Mouse (Mus musculus): ENCODE results near the gene Morn5. TPM values are rescaled to one million over a fixed set of nuclear protein-coding genes. Genes with fewer than 3 reads are reported as not detected.

The Morn5 gene
- polyA plus RNA-seq, 1 experiment from 2014 or later: 0.36 TPM

DNA sequence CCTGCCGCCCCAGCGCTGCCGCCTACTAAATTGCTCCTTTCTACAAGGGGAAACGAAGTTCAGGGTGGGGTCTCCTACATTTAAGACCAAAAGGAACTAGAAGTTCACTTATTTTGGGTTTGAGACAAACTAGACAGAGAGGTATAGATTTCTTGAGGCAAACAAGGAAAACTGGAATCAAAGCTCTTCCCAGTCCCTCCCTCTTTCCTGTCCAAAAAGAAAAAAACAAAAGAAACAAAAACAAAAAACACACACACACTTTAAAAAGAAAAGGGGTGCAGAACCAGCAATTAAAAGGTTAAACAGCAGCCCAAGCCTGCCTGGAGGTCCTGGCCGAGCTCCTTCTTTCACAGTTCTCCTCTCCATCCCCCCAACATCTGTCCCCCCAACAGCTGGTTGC is 48.8 kb downstream of the Morn5 start:
- Histone ChIP-seq H3K9me3 (no peaks in the 10 kb centered on the region), H3K27ac (no peak overlapping the region), H3K36me3 (no peaks in the 10 kb centered on the region), H3K4me2 (replicated peaks) (no peak overlapping the region), H3K27me3 (peaks cover 100% of the 10 kb centered on the region), H3K4me1 (peaks cover 17% of the 10 kb centered on the region), H3K4me3 (no peak overlapping the region), H3K9ac (no peak overlapping the region)
- 3% methylated on average over 5 of the region's 5 CpGs for WGBS
- ATAC-seq (ENCODE audit: low FRiP score, low read depth): no peak

DNA sequence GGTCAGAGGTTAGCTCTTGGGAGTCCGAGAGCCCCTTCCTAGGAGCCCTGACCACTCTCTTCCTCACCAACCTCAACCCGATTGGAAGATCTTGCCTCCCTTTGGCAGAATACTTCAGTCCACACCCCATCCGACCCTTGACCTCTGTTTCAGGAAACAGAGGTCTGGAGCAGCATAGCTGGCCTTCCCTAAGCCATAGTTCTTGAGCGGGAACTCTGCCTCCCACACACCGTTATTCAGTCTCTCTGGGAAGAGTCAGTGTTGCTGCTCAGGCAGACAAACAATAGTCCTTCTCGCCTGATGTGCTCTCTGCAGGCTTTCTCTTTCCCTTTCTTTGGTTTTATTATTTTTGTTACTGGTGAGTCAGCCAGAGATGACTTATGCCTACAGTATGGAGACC is 50.5 kb downstream of the Morn5 start:
- ATAC-seq (ENCODE audit: low FRiP score, low read depth): no peak
- H3K27ac ChIP-seq: no peak overlapping the region
- no peaks in the 10 kb centered on the region for H3K36me3 ChIP-seq
- no peaks in the 10 kb centered on the region for H3K9me3 ChIP-seq
- H3K4me1 ChIP-seq: peaks cover 29% of the 10 kb centered on the region
- WGBS: 12% methylated on average over 6 of the region's 6 CpGs
- H3K27me3 ChIP-seq: peaks cover 100% of the 10 kb centered on the region
- H3K4me3 ChIP-seq: no peak overlapping the region
- no peak overlapping the region for H3K4me2 ChIP-seq (replicated peaks)
- no peak overlapping the region for H3K9ac ChIP-seq

DNA sequence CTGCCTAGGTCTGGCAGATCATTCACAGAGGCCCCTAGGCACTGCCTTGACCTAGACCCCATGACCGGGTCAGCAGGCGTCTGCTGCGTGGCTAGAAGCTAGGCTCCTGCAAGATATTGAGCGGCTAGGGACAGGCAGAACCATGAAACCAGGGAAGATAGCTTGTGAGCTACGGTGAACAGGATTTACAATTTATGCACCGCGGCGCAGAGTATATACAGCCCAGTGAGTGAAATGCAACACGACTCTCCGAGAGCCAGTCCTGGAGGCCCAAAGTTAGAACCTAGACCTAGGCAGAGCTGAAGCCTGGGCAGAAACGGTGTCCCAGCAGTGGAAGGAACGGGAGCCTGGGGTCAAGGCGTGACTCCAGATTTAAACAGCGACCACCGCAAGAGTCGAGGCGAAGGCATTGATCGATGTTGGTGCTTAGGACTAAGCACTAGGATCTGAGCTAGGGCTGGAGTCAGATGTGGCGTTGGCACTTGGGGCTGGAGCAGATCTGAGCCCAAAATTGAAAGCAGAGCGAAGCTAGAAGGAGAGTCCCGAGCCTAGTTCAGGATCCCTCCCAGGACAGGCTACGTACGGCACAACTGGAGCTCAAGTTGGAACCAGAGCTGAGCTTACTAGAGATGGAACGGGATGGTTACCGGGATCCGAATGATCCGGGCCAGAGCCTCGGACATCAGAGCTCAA is 52.8 kb downstream of the Morn5 start:
- no peak overlapping the region for H3K27ac ChIP-seq
- H3K27me3 ChIP-seq: peaks cover 100% of the 10 kb centered on the region

DNA sequence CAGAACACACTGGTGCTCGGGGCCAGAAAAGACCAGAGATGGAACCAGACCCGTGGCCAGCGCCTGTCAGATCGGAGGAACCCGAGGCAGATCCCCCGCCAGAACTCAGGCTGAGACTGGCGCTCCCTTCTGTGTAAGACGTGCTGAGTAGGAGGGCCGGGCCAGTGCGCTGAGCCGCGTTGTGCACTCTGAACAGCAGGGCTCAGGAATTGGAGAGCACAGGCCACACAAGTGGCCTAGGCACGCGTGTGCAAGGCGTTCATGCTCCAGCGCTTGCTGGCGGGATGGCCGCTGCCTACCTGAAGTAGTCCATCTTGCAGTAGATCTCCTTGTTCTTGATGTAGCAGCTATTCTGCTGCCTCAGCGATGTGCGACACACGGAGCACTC is 53.3 kb downstream of the Morn5 start:
- H3K36me3 ChIP-seq: no peaks in the 10 kb centered on the region
- ATAC-seq (ENCODE audit: low FRiP score, low read depth): no peak
- H3K9ac ChIP-seq: 0 out of 2 replicates have a peak overlapping the region, but pooled peaks have one; percentile 31
- H3K9me3 ChIP-seq: no peaks in the 10 kb centered on the region
- 2% methylated on average over 21 of the region's 21 CpGs for WGBS
- peaks cover 100% of the 10 kb centered on the region for H3K27me3 ChIP-seq
- peak overlapping the region; percentile 84 for H3K4me2 ChIP-seq (replicated peaks)
- no peak overlapping the region for H3K27ac ChIP-seq
- H3K4me1 ChIP-seq: peaks cover 39% of the 10 kb centered on the region
- H3K4me3 ChIP-seq: peak overlapping the region; percentile 45

More for the DNA sequence above, 52.8 kb downstream of the Morn5 start:
- Histone ChIP-seq H3K4me3 (peak overlapping the region; percentile 45), H3K36me3 (no peaks in the 10 kb centered on the region), H3K9me3 (no peaks in the 10 kb centered on the region), H3K9ac (0 out of 2 replicates have a peak overlapping the region, but pooled peaks have one; percentile 31), H3K4me2 (replicated peaks) (peak overlapping the region; percentile 84), H3K4me1 (peaks cover 39% of the 10 kb centered on the region)
- ATAC-seq (ENCODE audit: low FRiP score, low read depth): no peak
- WGBS: 3% methylated on average over 28 of the region's 28 CpGs

GRCm38 (mm10) chr2:36103069-36103554 is 53.9 kb downstream of the Morn5 start:
- Histone ChIP-seq H3K27me3 (peaks cover 100% of the 10 kb centered on the region), H3K9ac (no peak overlapping the region)
- WGBS: under 1% methylated on average over 21 of the region's 21 CpGs

DNA sequence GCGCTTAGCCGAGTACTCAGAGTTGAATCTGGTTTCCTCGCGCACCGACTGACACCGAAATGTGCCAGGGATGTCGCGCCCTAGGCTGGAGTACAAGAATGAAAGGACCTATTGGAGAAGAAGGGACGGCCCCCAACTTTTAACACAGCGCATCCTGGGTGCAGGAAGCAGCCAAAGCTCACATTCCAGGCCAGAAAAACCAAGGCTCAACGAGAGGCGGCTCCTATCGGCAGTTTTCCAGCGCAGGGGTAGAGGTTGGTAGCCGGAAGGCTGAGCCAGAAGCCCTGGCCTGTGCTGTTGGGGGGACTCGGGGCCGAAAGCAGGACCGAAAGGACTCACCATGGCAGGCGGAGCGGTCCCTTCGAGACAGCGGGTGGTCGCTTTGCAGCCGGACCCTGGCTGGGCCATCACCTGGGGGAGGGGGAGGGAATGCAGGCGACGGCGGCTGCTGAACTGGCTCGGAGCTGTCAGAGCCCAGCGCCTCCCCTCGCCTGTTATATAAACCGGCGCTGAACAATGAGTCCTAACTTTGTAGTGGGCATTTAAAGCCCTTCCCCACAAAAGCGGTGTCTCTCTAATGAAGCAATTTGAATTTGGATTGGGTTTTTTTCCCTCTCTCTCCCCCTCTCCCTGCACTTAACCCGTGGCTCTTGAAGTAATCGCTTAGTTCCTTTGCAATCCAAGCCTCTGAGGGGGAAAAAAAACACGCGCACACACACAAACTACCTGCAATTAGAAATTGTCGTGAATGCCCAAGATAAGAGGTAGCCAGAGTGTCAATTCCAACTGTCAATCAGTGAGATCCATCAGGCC is 54.5 kb downstream of the Morn5 start:
- Histone ChIP-seq H3K9me3 (no peaks in the 10 kb centered on the region), H3K9ac (no peak overlapping the region), H3K27ac (no peak overlapping the region), H3K4me2 (replicated peaks) (peak overlapping the region; percentile 84), H3K4me1 (peaks cover 36% of the 10 kb centered on the region), H3K4me3 (peak overlapping the region; percentile 45), H3K27me3 (peaks cover 100% of the 10 kb centered on the region), H3K36me3 (no peaks in the 10 kb centered on the region)
- no peak; the same call in 1 of the 2 replicates for ATAC-seq (ENCODE audit: low FRiP score, low read depth)
- WGBS: 1% methylated on average over 38 of the region's 38 CpGs

More at GRCm38 (mm10) chr2:36103069-36103554, 53.9 kb downstream of the Morn5 start:
- Histone ChIP-seq H3K4me3 (peak overlapping the region; percentile 45), H3K27ac (no peak overlapping the region), H3K4me2 (replicated peaks) (peak overlapping the region; percentile 84), H3K36me3 (no peaks in the 10 kb centered on the region), H3K9me3 (no peaks in the 10 kb centered on the region), H3K4me1 (peaks cover 39% of the 10 kb centered on the region)
- ATAC-seq (ENCODE audit: low FRiP score, low read depth): no peak

- WGBS: under 1% methylated on average over 32 of the region's 32 CpGs
- H3K4me1 ChIP-seq: peaks cover 36% of the 10 kb centered on the region
- H3K27me3 ChIP-seq: peaks cover 100% of the 10 kb centered on the region
- H3K9ac ChIP-seq: peak overlapping the region; percentile 66; the same call in 1 of the 2 replicates
- peak overlapping the region; percentile 45 for H3K4me3 ChIP-seq
- H3K27ac ChIP-seq: no peak overlapping the region
- no peaks in the 10 kb centered on the region for H3K36me3 ChIP-seq
- no peak for ATAC-seq (ENCODE audit: low FRiP score, low read depth)
- peak overlapping the region; percentile 84 for H3K4me2 ChIP-seq (replicated peaks)
- no peaks in the 10 kb centered on the region for H3K9me3 ChIP-seq
Observed at GRCm38 (mm10) chr2:36104436-36104955, 55.2 kb downstream of the Morn5 start.

DNA sequence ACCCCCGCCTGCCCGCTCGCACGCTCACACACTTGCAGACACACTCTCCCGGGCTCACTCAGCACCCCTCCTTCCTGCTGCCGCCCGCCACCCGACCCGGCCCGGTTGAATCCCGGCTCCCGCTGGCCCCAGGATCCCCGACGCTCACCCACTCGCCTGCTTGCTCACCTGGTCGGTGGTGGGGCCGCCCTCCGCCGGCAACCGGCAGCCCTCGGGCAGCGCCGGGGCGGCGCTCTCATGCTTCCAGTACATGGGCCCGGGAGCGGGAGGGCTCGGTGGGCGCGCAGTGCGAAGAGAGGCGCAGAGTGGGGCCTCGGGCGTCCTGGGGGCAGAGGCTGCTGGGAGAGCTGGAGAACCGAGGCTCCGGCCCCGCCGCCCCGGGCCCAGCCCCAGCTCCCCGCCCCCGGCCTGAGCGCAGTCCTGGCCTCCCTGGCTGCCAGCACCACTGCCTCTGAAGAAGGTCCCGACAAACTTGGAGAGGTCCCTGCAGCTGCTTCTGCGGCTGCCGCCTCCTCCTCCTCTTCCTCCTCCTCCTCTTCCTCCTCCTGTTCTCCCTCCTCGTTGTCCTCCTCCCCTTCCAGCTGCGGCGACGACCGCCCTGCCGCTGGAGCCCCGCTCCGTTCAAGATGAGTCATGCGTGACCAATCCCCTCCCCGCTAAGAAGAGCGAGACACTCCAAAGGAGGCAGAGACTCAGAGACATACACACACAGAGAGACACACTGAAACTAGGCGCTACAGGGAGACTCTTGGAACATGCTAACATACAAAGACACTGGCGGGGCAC is 55.9 kb downstream of the Morn5 start, which contains the start of gene Lhx6:
Gene Lhx6, minus strand, starts transcription at position 453 of the 786 bp plus-strand sequence.
- Histone ChIP-seq H3K27ac (no peak within 1 kb of the TSS), H3K9ac (peak within 1 kb of the TSS; percentile 66)
- no peak for ATAC-seq (ENCODE audit: low FRiP score, low read depth)

GRCm38 (mm10) chr2:36108615-36109014 is 59.4 kb downstream of the Morn5 start:
- Histone ChIP-seq H3K4me2 (replicated peaks) (no peak overlapping the region), H3K36me3 (no peaks in the 10 kb centered on the region), H3K9me3 (no peaks in the 10 kb centered on the region), H3K4me3 (no peak overlapping the region), H3K27ac (no peak overlapping the region), H3K9ac (no peak overlapping the region), H3K4me1 (peaks cover 21% of the 10 kb centered on the region), H3K27me3 (peaks cover 81% of the 10 kb centered on the region)
- WGBS: 8% methylated on average over 7 of the region's 7 CpGs
- no peak for ATAC-seq (ENCODE audit: low FRiP score, low read depth)

More for the DNA sequence above, 55.9 kb downstream of the Morn5 start, which contains the start of gene Lhx6:
- H3K27me3 ChIP-seq: peaks cover 100% of the 10 kb centered on the region
- H3K4me2 ChIP-seq (replicated peaks): peak within 1 kb of the TSS; percentile 84
- H3K36me3 ChIP-seq: no peaks in the 10 kb centered on the region
- peaks cover 36% of the 10 kb centered on the region for H3K4me1 ChIP-seq
- under 1% methylated on average over 41 of the region's 58 CpGs for WGBS
- H3K4me3 ChIP-seq: peak within 1 kb of the TSS; percentile 45
- no peaks in the 10 kb centered on the region for H3K9me3 ChIP-seq

GRCm38 (mm10) chr2:36112632-36113031 is 63.4 kb downstream of the Morn5 start:
- H3K4me2 ChIP-seq (replicated peaks): no peak overlapping the region

GRCm38 (mm10) chr2:36126795-36127429 is 77.7 kb downstream of the Morn5 start:
- Histone ChIP-seq H3K4me3 (no peak overlapping the region), H3K4me1 (no peaks in the 10 kb centered on the region), H3K4me2 (replicated peaks) (no peak overlapping the region), H3K27me3 (no peaks in the 10 kb centered on the region), H3K9ac (no peak overlapping the region), H3K27ac (no peak overlapping the region), H3K9me3 (no peaks in the 10 kb centered on the region), H3K36me3 (peaks cover 81% of the 10 kb centered on the region)
- WGBS: 89% methylated on average over 9 of the region's 9 CpGs
- no peak for ATAC-seq (ENCODE audit: low FRiP score, low read depth)

More at GRCm38 (mm10) chr2:36112632-36113031, 63.4 kb downstream of the Morn5 start:
- Histone ChIP-seq H3K4me3 (no peak overlapping the region), H3K4me1 (no peaks in the 10 kb centered on the region), H3K27ac (no peak overlapping the region), H3K9me3 (no peaks in the 10 kb centered on the region), H3K9ac (no peak overlapping the region), H3K27me3 (peaks cover 41% of the 10 kb centered on the region), H3K36me3 (peaks cover 23% of the 10 kb centered on the region)
- ATAC-seq (ENCODE audit: low FRiP score, low read depth): no peak
- WGBS: 67% methylated on average over 3 of the region's 3 CpGs

All from limb, embryonic 13.5 days (tissue).